Mouse (Mus musculus): ENCODE measurements at regions not wholly inside any gene's neighbourhood (a gene's known extent, or its start where the extent isn't known, plus 50 kb on each side); places are given as distances from the start of the nearest gene placed in this dataset.

GRCm38 (mm10) chr6:6325516-6325915 lies 108.5 kb upstream of the Slc25a13 start:
- no peaks in the 10 kb centered on the region for H3K79me2 ChIP-seq (ENCODE audit: control insufficient read depth, insufficient read depth, low read length, poor library complexity)
- H3K4me3 ChIP-seq (ENCODE audit: control insufficient read depth in 1 of 2, insufficient read depth in 1 of 2, low read depth in 2 of 2, low read length in 2 of 2): no peak overlapping the region
- H3K27me3 ChIP-seq (ENCODE audit: control insufficient read depth in 1 of 2, insufficient read depth in 2 of 2, low read length in 2 of 2): no peaks in the 10 kb centered on the region
- TF ChIP-seq MEF2A (IDR thresholded peaks at IDR 0.05; ENCODE audit: extremely low read depth, insufficient replicate concordance, low read depth, low read length, poor library complexity, severe bottlenecking) (no peak), KAT2A (conservative IDR thresholded peaks at IDR 0.05; ENCODE audit: low read depth, low read length) (no peak), CTCF (IDR thresholded peaks at IDR 0.05 in 2 of 3, conservative IDR thresholded peaks at IDR 0.05 in 1 of 3; ENCODE audit: control insufficient read depth in 1 of 3, insufficient read depth in 1 of 3, low read depth in 2 of 3, low read length in 3 of 3, poor library complexity in 1 of 3, severe bottlenecking in 1 of 3) (no peak), TBP (IDR thresholded peaks at IDR 0.05; ENCODE audit: low read depth, low read length) (no peak), GABPA (IDR thresholded peaks at IDR 0.05; ENCODE audit: low read depth, low read length) (no peak), USF1 (IDR thresholded peaks at IDR 0.05; ENCODE audit: low read depth, low read length) (no peak), MAFK (IDR thresholded peaks at IDR 0.05; ENCODE audit: borderline replicate concordance, low read depth, low read length) (no peak), USF2 (IDR thresholded peaks at IDR 0.05; ENCODE audit: borderline replicate concordance in 1 of 2, insufficient read depth in 1 of 2, low read depth in 1 of 2, low read length in 2 of 2) (no peak), ZC3H11A (IDR thresholded peaks at IDR 0.05; ENCODE audit: low read depth, low read length) (no peak), CHD2 (IDR thresholded peaks at IDR 0.05; ENCODE audit: low read length) (no peak), RCOR1 (IDR thresholded peaks at IDR 0.05; ENCODE audit: low read depth, low read length) (no peak), MYC (IDR thresholded peaks at IDR 0.05; ENCODE audit: low read depth, low read length) (no peak), GATA1 (IDR thresholded peaks at IDR 0.05; ENCODE audit: low read depth, low read length) (no peak), UBTF (IDR thresholded peaks at IDR 0.05; ENCODE audit: borderline replicate concordance, insufficient read depth, low read depth, low read length) (no peak), JUND (IDR thresholded peaks at IDR 0.05; ENCODE audit: low read depth, low read length) (no peak)
- no peak overlapping the region for H3K9ac ChIP-seq (ENCODE audit: control insufficient read depth, low read depth, low read length, poor library complexity, severe bottlenecking)
- no peaks in the 10 kb centered on the region for H3K9me3 ChIP-seq (replicated peaks; ENCODE audit: insufficient read depth, low read length)
- no peaks in the 10 kb centered on the region for H3K36me3 ChIP-seq (ENCODE audit: control insufficient read depth in 1 of 2, insufficient read depth in 2 of 2, low read length in 2 of 2)
- no peak overlapping the region for H3K27ac ChIP-seq (ENCODE audit: control insufficient read depth, low read depth, low read length)
- DNase-seq (ENCODE audit: low read depth, low spot score): peak; percentile 29
- no peaks in the 10 kb centered on the region for H3K4me1 ChIP-seq (ENCODE audit: control insufficient read depth in 1 of 2, insufficient read depth in 2 of 2, low read length in 2 of 2)

GRCm38 (mm10) chr6:6316725-6317124 lies 99.8 kb upstream of the Slc25a13 start:
- Histone ChIP-seq H3K27ac (ENCODE audit: control insufficient read depth, low read depth, low read length) (no peak overlapping the region), H3K4me3 (ENCODE audit: control insufficient read depth in 1 of 2, insufficient read depth in 1 of 2, low read depth in 2 of 2, low read length in 2 of 2) (no peak overlapping the region), H3K9ac (ENCODE audit: control insufficient read depth, low read depth, low read length, poor library complexity, severe bottlenecking) (no peak overlapping the region), H3K4me1 (ENCODE audit: control insufficient read depth in 1 of 2, insufficient read depth in 2 of 2, low read length in 2 of 2) (no peaks in the 10 kb centered on the region), H3K36me3 (ENCODE audit: control insufficient read depth in 1 of 2, insufficient read depth in 2 of 2, low read length in 2 of 2) (no peaks in the 10 kb centered on the region), H3K27me3 (ENCODE audit: control insufficient read depth in 1 of 2, insufficient read depth in 2 of 2, low read length in 2 of 2) (no peaks in the 10 kb centered on the region), H3K9me3 (replicated peaks; ENCODE audit: insufficient read depth, low read length) (no peaks in the 10 kb centered on the region), H3K79me2 (ENCODE audit: control insufficient read depth, insufficient read depth, low read length, poor library complexity) (no peaks in the 10 kb centered on the region)
- DNase-seq (ENCODE audit: low read depth, low spot score): no peak
- no peak for TF ChIP-seq ZMIZ1 (IDR thresholded peaks at IDR 0.05; ENCODE audit: low read depth, low read length)
- no peak for TF ChIP-seq MYC (IDR thresholded peaks at IDR 0.05; ENCODE audit: low read depth, low read length)
- no peak for TF ChIP-seq TAL1 (IDR thresholded peaks at IDR 0.05; ENCODE audit: low read length)
- TF ChIP-seq POLR2AphosphoS2 (IDR thresholded peaks at IDR 0.05; ENCODE audit: low read length): no peak
- no peak for TF ChIP-seq CTCF (IDR thresholded peaks at IDR 0.05 in 2 of 3, conservative IDR thresholded peaks at IDR 0.05 in 1 of 3; ENCODE audit: control insufficient read depth in 1 of 3, insufficient read depth in 1 of 3, low read depth in 2 of 3, low read length in 3 of 3, poor library complexity in 1 of 3, severe bottlenecking in 1 of 3)
- TF ChIP-seq TBP (IDR thresholded peaks at IDR 0.05; ENCODE audit: low read depth, low read length): no peak
- TF ChIP-seq USF2 (IDR thresholded peaks at IDR 0.05; ENCODE audit: borderline replicate concordance in 1 of 2, insufficient read depth in 1 of 2, low read depth in 1 of 2, low read length in 2 of 2): no peak
- TF ChIP-seq UBTF (IDR thresholded peaks at IDR 0.05; ENCODE audit: borderline replicate concordance, insufficient read depth, low read depth, low read length): no peak
- TF ChIP-seq POLR2AphosphoS5 (IDR thresholded peaks at IDR 0.05; ENCODE audit: borderline replicate concordance, low read depth, low read length): no peak
- no peak for TF ChIP-seq CHD2 (IDR thresholded peaks at IDR 0.05; ENCODE audit: low read length)
- no peak for TF ChIP-seq KAT2A (conservative IDR thresholded peaks at IDR 0.05; ENCODE audit: low read depth, low read length)
- TF ChIP-seq EP300 (IDR thresholded peaks at IDR 0.05; ENCODE audit: low read depth in 1 of 2, low read length in 2 of 2): no peak
- TF ChIP-seq GABPA (IDR thresholded peaks at IDR 0.05; ENCODE audit: low read depth, low read length): no peak
- TF ChIP-seq NRF1 (IDR thresholded peaks at IDR 0.05; ENCODE audit: insufficient read depth, low read depth, low read length, poor library complexity, severe bottlenecking): no peak
- TF ChIP-seq MXI1 (IDR thresholded peaks at IDR 0.05; ENCODE audit: low read depth, low read length): no peak
- TF ChIP-seq SMC3 (IDR thresholded peaks at IDR 0.05; ENCODE audit: low read depth, low read length): no peak
- no peak for TF ChIP-seq MAFK (IDR thresholded peaks at IDR 0.05; ENCODE audit: borderline replicate concordance, low read depth, low read length)
- no peak for TF ChIP-seq RAD21 (IDR thresholded peaks at IDR 0.05; ENCODE audit: low read depth, low read length)
- TF ChIP-seq ZKSCAN1 (IDR thresholded peaks at IDR 0.05; ENCODE audit: low read depth, low read length): no peak

Measured in MEL (cell line).